Mouse (Mus musculus) heart, postnatal 14 days (tissue): ENCODE data around the gene Atxn7l1. TPM values are rescaled to one million over a fixed set of nuclear protein-coding genes. Genes with fewer than 3 reads are reported as not detected.

Experiments used
- DNase-seq, 2 experiments: peaks; one replicate each; pipeline ENCODE4 v3.0.0; 2021 to 2022
- intact Hi-C: fragments of 180-260 bp; cut with DNase I; formaldehyde crosslinking; loops from one replicate; pipeline ENCODE4 v1.15.1; 2025
- total RNA-seq, 2 experiments: library from RNA; stranded (reverse); gene quantifications; 2 replicates each; pipeline ENCODE4 v1.2.3; 2021

Gene Atxn7l1
- total RNA-seq, 2 experiments from 2014 or later = 17.1 to 18.6 TPM

DNA sequence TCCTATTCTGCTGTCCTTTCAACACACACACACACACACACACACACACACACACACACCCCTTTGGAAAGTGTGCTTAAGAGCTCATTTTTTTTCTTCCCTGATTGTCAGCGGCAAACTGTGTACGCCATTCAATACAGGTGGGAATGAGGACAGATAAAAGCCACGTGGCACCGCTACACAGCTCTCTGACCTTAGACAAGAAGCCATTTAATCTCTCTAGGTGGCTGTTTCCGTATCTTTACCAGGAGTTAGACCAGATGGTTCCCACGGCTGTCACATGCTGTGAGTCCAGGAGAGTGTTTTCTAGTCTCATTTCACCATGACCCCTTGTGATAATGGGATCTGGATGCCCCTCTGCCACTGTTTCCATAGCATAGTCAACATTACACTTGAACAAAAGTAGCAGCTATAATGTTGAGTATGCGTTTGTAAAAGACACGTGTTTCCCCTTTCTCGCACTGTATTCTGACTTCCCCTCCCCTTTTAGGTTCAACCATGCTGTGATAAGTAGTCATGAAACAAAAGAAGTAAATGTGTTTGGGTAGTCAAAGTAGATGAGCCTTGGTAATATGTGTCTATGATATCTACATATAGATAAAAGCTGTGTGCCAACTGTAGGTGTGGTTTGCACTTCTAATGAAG is 70.8 kb downstream of the Atxn7l1 start:
- DNase-seq = no peak
- intact Hi-C loops = no loop called here

DNA sequence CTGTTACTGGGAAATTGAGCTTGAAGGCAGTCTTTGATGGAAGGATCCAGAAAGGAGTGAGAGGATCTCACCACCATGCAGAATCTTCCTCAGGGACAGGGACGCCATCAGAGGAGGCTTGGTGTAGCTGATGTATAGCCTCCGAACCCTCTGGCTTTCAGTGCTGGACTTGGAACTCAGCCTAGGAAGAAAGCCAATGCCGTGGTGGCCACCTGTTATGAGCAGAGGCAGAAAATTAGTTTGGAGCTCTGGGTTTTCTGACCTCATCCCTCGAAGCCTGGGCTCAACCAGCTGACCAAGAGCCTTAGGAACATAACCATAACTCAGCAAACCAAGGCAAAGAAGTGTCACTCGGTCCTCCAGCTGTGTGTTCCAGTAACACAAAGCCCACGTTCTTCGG is 71.9 kb downstream of the Atxn7l1 start:
- no peak for DNase-seq
- intact Hi-C loops = no loop called here

DNA sequence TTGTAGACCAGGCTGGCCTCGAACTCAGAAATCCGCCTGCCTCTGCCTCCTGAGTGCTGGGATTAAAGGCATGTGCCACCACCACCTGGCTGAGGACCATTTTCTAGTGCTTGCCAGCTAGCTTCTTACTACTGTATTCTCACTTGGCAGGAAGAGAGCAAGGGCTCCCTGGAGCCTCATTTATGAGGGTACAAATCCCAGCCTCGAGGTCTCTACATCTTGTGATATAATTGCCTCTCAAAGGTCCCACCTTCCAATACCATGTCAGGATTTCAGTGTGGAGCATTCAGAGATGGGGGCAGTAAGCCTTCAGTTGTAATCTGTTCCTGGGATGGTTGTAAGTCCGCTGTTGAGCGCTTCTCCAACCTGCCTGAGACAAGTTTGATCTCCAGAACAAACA is 72.6 kb downstream of the Atxn7l1 start:
- DNase-seq = no peak
- intact Hi-C loops = no loop called here

DNA sequence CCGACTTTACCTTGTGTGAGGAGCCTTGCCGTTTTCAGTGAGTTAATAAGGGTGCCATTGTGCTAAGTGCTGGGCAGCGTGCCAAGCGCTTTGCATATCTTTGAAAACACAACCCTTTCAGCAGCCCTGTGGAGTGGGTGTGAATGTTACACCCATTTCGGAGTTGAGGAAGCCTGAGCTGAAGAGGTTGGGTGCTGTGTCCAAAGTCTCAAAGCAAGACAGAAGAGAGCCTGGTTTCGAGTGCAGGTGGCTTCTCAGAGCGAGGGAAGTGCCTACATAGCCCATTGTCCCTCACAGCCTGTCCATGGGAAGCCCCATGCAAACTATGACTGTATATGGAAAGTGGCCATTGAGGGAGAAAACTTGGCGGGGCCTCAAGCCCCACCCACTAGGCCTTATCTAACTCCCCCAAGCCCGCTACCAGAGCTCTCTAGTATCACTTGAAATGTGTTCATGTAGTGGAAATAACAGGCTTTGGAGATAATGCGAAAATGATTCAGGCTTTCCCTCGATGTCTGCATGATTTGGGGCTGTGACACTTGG is 73.1 kb downstream of the Atxn7l1 start:
- intact Hi-C loops = no loop called here
- peak; percentile 28 to 41 for DNase-seq

DNA sequence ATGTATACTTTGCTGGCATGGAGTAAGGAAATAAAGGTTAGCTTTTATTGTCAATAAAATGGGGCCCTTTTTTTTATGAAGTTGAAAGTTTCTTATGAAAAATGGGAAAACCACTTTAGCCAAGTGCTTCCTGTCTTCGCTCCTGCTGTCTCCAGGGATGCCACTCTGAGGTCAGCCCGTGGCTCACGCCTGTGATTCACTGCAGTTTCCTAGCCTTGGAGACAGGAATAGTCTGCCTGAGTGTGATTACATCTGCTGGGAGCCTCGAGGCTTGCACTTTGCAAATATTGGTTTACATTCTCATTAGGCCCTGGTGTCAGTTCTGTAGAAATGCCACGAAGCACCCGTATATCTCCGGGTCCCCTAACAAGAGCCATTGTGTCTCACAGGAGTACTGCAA is 74.7 kb downstream of the Atxn7l1 start:
- intact Hi-C loops = no loop called here

DNA sequence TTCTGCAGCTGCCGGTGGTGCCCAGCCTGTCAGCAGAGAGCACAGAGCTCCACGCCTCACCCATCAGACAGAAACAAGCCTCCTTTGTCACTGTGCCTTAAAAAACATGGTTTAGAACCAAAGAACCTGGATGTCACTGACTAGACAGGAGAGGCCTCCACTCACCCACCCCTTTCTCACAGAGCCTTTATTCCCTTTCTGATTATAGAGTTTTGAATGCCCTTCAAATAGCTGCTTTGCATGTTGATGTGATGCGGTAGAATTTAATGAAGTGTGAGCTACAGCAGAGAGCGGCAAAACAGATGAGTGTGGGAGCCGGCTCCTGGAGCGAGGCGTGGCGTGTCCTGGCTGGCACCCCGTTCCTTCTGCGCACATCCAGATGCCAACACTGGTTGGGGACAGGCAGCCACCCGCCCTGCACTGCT is 77.6 kb downstream of the Atxn7l1 start:
- intact Hi-C loops = no loop called here
- DNase-seq = no peak

More for the DNA sequence above, 74.7 kb downstream of the Atxn7l1 start:
- DNase-seq = no peak

DNA sequence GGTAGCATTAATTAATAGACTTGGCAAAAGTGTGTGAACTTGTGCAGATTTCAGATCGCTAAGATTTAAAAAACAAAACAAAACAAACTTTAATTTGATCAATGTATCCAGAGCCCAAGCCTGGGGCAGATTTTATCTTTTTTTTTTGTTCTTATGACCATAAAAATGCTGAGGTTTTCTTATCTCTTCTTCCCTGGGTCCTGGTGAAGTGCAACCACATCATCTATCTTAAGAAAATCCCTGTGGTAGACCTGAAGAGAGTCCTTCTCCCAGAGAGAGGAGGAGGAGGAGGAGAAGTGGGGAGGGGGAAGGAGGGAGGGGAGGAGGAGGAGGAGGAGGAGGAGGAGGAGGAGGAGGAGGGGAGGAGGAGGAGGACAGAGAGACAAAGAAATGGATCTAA is 78.5 kb downstream of the Atxn7l1 start:
- intact Hi-C loops = no loop called here
- no peak for DNase-seq

DNA sequence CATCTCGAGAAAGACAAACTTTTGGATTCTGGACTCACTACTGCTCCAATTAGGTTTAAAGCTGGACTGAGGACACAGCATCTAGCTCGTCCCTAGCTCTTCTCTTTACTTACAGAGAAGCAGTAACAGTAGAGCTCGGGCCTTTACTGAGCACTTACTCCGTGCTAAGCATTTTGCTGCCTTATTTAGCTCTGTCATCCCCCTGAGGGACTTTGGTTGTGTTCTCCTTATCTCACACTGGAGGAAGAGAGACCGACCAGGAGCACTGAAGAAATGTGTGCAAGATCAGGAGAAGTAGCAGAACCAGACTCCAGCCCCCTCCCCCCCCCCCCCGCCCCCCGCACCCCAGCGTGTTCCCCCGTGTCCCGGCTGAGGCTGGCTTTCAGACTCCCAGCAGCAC is 79.1 kb downstream of the Atxn7l1 start:
- intact Hi-C loops = no loop called here
- no peak for DNase-seq

DNA sequence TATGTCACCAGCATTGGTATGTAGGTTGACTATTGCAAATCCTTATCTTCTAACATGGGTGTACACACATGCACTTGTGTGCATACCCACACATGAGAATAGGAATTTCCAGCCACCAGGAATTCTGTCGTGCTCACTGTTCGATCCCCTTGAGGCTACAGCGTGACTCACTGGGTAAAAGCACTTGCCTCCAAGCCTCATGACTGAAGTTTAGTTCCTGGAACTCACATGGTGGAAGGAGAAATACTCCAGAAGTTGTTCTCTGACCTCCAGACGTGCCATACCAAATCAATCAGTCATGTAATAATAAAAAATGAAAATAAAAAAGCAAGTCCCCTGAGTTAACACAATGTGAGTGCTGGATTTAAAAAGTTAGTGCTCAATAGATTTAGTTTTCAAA is 87.8 kb downstream of the Atxn7l1 start:
- DNase-seq = no peak
- intact Hi-C loops = no loop called here

DNA sequence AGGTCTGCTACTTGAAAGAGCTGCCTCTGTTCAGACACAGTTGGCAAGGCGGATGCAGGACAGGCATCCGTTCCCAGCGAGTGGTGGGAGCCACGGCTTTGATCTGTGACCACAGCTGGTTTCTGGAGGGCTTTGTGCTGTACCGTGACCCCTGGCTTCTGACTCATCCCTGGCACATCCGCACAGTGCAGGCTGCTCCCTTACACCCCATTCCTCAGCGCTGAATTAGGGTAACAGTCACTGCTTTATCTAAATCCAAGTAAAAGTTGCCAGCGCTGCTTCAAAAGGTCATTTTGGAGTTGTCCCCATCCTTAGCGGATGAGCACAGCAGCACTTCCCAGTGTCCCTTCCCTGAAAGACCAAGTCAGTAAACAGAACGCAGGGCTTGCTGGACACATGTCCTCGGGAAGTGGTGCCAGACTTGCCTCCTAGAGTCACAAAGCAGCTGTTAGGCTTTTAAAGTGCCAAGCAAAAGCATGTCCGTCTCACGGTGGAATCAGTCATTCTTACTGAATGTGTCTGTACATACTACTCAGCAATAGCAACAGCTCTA is 88.4 kb downstream of the Atxn7l1 start:
- intact Hi-C loops = no loop called here
- peak; percentile 23 to 55 for DNase-seq

DNA sequence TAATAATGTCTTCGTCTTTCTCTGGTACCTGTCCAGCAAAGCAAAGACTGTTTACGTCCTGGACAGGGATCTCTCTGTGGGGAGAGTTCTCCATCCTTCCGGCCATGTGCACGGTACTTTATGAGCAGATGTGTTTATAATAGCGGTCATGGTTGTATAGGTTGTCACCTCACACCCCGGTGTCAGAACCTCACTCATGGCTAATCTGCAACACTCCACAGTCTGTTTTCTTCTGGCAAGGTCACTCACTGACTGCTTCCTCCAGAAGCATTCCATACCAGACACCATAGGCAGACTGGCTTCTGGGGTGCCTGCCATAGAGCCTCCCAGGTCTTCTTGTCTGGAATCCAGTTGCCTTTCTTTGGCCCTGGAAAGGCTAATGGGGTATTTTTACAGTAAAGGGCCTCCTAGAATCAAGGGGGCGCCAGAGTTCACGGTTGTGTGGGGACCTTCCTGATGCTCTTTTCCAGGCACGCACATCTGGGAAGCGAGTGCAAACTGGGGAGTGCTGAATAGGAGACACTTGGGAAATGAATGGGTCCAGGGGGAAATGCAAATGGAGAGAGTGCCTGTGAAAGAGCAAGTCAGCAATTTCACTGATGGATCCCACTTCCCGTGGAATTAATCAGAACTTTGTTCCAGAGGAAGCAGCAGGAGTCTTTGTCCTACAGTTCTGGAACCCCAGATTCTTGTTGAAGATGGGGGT is 89.0 kb downstream of the Atxn7l1 start:
- DNase-seq = peak in 1 of 2 experiments; percentile 21
- intact Hi-C loops = no loop called here

DNA sequence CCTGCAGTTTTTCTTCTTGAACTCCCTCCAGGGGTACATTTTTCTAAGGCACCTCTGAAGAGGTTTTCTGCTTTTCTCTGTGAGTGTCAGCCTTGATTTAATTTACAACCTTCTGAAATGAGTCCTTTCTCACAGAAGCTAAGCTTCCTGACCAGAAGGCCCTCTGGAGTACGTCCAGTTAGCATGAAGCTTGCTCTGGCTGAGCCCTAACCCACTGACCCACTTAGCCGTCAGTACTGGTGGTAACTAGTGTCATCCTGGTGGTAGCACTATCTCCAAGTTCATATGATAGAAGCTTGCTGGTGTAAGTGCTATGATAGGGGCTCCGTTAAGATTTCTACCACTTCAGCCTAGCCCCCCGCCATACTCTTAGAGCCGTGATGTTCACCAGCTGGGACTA is 89.6 kb downstream of the Atxn7l1 start:
- DNase-seq = no peak
- intact Hi-C loops = no loop called here

DNA sequence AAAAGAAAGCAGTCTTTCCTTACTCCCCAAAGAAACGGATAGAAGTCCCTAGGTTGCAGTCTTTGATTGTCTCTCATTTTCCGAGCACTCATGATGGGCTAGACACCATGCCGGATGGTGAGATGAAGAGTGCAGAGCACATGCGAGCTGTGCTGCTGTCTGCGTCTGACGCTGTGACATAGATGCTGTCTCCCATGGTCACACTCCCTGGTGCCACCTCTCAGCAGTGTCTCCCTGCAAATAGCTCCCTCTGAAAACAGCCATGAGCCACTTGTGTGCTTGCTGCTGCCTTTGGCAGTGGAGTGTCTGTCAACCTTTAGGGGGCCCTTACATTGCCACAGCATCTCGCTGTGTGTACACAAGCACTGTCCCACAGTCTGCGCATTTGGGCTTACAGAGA is 95.2 kb downstream of the Atxn7l1 start:
- no peak for DNase-seq
- intact Hi-C loops = no loop called here

DNA sequence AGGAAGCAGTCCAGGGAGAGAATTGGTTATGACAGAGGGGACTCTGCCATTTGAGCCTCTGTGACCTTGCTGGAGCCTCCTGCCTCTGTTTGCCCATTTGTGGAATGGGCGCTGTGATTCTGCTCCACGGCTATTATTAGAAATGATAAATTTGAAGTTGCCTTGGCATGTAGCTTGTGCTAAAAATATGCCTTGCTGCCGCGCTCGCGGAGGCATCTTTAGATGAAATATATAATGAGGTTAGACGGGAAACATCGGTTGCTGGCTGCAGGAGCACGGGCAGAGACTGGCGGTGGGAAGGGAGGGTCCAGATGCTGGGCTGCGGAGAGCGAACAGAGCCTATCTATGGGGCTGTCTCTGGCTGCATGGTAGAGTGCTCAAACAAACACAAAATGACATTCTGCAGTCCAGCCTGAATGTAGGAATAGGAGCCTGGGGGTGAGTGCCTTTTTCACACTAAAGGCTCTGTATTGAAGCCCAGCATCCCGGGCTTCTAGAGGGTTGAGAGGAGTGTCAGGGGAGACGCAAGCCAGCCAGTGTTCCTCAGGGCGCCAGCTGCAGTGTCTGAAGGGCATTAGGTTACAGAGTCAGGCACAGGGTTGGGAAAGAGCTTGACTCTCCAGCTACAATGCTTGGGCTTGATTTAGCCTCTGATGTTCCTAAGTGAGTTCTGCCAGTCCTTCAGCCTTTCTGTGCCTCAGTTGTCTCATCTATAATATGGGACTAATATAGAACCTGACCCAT is 96.8 kb downstream of the Atxn7l1 start:
- intact Hi-C loops = no loop called here
- no peak for DNase-seq

DNA sequence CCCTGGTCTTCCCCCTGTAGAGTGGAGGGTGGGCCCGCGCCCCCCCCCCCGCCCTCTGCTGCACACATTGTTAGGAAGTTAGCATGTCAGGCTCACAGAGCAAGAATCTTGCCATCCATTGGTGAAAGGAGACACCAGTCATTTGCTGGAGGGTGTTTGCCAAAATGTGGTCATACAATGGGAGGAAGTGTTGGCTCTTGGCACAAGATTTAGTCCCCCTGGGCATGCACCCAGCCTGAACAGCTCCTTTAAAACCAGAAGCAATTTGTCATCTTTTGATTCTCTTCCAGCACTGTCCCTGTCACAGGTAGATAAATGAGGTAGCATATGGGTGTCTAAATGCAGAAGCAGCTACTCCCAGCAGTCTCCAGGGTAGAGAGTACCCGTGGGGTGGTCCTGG is 98.0 kb downstream of the Atxn7l1 start:
- intact Hi-C loops = no loop called here
- peak in 1 of 2 experiments; percentile 39 for DNase-seq

DNA sequence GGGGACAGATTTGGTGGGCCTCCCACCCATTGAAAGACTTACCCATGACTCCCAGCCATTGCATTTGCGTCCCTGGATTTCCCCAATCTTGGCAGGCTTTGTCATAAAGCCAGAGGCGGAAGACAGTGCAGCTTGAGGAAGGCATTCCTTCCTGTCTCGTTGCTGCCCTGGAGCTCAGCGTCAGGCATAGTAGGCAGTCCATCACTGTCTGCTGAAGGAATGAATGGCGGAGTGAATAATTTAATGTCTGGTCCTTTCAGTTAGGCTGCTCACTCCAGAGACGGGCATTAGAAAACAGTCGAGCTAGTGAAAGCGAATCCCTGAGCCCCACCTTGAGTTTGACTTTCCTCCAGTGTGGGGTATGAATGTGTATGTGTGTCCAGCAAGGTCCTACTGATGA is 99.4 kb downstream of the Atxn7l1 start:
- DNase-seq = no peak
- intact Hi-C loops = no loop called here

DNA sequence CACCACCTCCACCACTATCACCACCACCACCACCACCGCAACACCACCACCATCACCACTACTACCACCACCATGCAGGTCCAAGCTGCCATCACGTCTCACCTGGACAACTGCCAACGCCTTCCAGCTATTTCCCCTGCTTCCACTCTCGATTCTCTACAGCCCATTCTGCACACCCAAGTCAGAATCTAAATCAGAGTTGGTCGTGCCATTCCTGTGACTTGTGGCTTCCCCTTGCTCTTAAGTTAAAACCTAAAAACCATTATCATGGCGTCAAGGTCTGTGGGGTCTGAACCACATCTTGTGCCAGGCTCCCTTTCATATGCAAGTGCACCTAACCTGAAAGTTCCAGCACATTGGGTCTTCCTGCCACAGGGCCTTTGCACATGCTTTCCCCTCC is 102.7 kb downstream of the Atxn7l1 start:
- DNase-seq = no peak
- intact Hi-C loops = no loop called here

DNA sequence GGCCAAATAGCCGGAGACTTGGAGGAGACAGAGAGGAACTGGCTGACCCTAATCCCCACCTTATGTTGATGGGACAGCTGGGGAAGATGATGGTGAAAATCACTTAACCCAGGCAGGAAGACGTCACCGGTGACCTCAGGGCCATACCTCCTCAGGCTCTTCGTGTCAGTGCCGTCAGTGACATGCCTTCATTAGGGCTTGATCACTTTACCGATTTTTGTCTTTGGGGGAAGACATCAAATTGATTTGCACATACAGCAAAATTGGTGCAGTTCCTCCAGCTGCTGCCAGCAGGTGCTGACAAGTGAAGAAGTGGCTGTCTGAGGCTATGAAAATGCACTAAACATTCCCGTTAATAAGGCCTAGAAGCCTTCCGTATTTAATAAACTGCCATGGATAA is 103.9 kb downstream of the Atxn7l1 start:
- intact Hi-C loops = no loop called here
- DNase-seq = no peak

DNA sequence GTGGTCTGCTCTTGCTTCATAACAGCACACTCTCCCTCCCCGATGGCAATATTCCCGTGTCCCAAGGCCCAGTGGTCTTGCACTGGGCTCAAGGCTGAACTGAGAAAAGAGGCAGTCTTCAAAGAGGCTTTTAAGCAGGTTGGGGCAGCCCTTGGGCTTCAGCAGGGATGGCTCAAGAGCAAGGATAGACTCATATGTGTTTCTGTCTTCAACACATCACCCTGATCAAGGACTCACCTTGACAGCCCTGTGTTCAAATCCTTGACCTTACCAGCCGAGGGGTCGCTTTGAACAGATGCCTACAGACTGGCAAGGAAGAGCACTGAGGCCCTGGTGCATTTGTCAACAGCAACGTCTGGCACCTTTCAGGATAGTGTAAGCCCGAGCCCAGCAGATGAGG is 105.1 kb downstream of the Atxn7l1 start:
- no peak for DNase-seq
- intact Hi-C loops = no loop called here

DNA sequence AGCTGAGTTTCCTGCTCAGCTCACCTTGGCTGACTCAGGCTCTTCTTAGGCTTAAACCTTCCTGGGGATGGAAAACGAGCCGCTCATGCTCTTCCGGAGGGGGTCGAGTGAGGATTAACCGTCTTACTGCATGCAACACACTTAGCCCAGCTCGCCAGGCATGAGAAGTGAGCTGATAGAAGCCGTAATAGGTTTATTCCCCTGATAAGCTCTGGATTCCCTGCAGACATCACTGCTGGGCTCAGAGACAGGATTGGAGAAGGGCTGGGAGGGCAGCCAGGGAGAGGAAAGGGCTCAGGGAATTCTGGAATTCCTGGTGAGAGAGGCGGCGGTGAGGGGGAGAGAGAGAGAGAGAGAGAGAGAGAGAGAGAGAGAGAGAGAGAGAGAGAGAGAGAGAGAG is 105.7 kb downstream of the Atxn7l1 start:
- peak in 1 of 2 experiments; percentile 18 for DNase-seq

DNA sequence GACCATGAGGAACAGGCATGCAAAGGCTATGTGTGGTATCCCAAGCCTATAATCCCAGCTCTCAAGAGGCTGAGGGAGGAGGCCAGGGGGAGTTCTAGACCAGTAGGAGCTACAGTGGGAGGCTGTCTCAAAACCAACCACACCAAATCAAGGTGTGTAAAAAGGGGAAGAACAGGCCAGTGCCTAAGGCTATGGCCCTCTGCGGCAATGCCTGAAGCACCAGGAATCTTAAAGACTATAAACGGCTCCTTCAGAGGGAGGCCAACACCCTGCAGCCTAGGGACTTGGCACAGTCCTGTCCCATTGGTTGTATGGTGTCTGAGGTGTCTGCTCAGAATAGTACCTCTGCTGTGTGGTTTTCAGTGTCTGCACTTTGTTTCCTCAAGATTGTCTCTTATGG is 107.8 kb downstream of the Atxn7l1 start:
- no peak for DNase-seq
- intact Hi-C loops = no loop called here

More for the DNA sequence above, 105.7 kb downstream of the Atxn7l1 start:
- intact Hi-C loops = no loop called here
